Mouse (Mus musculus) lung, postnatal 36 days (tissue): ENCODE measurements around the gene Usp2.

Experiments
- DNase-seq: peaks from one replicate; pipeline ENCODE4 v3.0.0; 2022; ENCODE audit warnings: mixed read lengths

Usp2 gene

DNA sequence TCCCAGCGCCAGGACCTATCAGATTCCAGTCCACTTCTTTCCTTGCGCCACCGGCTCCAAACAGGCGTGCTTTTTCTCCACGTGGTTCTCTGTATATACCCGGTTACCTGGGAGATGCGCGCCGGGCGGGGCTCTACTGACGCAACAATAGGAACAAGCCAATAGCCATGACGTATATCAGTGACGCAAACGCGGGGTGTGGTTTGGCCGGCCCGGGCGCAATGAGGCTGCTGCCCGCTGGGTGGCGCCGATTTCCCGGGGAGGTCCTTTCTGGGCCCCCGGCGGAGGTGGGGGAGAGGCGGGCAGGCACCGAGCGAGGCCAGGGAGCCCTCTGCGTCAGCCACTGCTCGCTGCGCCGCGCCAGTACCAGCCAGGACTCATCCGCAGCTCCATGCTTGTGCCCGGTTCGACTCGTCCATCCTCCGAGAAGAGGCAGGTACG lies at the start of gene Usp2:
TSS of gene Usp2 (plus strand) at position 237 of the 441 bp plus-strand sequence.
- DNase-seq, result peak; percentile 100

DNA sequence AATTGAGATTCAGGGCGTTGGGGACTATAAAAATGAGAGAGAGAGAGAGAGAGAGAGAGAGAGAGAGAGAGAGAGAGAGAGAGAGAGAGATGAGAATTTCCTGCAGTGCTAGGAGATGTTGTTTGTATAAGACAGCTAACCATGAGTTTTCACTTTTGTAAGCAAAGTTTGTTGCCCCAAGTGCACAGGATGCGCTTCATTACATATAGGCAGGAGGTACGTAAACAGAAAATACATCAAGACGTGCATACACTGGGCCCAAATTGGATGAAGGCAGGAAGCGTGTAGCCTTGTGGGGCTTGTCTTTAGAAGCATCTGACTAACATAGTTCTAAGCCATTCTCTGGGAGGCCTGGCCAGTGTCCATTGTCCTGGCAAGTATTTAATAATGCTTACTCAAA lies 49.0 kb upstream of the Usp2 start:
- DNase-seq, result no peak

DNA sequence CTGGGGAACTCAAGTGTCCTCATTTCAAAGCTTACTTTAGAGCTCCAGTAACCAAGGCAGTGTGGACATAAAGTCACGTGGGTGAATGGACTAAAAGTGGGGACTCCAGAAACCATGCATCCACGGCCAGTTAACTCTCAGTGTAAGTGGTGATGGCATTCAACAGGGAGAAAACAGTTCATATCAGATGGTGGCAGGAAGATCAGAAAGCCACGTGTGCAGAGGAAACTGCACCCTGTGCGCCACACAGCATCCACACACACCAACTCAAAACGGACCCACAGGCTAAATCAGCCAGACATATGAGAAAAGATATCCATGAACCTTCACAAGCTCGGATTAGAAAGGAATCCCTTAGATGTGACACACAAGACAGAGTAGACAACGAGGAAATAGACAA lies 46.8 kb upstream of the Usp2 start:
- no peak for DNase-seq

DNA sequence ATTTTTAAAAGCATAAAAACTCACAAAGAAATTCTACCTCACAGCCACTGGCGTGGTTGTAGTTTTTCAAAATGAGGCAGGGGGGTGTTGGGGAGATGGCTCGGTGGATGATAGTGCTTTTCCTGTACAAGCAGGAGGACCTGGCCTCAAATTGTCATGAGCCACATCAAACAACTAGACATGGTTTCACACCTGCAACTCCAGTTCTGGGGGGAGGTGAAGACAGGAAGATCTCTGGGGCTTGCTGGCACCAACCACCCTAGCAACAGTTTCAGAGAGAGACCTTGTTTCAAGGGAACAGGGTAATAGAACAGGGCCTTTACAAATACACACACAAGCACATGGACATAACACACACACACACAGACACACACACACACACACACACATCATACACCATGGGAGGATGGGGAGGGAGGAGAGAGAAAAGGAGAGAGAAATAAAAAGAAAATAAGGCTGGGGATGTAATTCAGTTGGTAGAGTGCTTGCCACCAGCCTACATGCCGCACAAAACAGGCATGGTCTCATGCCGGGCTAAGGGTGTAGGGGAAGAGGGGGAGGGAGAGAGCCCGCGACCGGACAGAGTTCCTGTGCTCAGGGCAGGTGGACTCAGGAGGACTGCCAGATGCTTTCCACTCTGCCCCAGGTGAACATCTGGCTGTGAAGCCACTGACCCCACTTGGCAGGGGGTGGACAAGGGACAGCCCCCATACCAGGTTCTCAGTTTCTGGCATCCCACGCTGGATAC lies 44.5 kb upstream of the Usp2 start:
- DNase-seq, result no peak

DNA sequence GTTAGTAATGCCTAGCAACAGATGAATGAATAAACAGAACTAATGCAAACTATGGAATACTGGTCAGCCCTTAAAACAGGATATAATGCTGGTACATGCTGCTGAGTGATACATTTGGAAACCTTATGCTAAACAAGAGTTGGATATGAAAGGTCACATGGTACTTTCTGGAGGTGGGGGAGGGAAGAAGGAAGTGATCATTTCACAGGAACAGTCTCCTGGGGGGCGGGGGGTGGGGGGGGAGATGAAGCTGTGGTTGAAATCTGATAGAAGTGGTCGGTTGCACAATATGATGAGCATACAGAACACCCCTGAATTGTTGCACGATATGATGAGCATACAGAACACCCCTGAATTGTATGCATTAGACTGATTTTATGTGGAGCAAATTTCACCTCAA lies 42.7 kb upstream of the Usp2 start:
- no peak for DNase-seq

DNA sequence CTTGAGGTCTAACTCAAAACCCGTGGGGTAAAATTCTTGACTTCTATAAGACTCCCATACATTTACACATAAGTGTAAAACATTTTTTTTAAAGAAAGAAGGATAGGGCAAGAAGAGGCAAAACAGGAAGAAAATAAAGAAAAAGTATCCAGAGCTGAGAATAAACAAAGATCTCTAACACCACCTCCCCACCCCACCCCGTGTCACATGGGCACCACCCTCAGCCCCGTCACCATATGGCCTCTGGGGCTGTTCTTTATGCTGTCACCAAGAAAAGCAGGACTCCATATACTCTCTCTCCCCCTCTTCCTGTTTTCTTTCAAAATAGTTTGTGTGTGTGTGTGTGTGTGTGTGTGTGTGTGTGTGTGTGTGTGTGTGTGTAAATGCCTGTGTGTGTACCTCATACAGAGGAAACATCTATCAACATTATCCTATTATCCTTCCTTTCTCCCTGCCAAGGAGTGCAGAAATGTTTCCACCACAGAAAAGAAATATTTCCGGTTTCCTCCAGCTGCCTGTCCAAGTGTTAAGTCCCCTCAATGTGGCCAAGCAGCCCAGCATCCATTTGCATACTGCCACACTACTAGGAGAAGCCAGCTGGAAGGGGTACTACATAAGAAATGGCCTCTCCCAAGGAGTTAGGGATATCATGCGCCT lies 37.1 kb upstream of the Usp2 start:
- DNase-seq, result no peak

DNA sequence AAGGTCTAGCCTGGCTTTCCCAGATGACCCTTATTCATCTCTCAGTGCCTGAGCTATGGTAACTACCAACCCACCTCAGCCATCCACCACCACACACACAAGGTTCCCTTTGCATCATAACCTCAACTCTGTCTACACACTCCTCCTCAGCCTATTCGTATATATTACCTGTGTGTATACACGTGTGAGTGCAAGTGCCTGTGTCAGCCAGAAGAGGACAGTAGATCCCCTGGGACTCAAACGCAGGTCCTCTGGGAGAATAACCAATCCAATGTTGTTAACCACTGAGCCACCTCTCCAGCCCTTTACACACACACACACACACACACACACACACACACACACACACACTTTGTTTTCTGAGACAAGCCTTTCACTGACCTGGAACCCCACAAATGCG lies 36.2 kb upstream of the Usp2 start:
- DNase-seq, result no peak

DNA sequence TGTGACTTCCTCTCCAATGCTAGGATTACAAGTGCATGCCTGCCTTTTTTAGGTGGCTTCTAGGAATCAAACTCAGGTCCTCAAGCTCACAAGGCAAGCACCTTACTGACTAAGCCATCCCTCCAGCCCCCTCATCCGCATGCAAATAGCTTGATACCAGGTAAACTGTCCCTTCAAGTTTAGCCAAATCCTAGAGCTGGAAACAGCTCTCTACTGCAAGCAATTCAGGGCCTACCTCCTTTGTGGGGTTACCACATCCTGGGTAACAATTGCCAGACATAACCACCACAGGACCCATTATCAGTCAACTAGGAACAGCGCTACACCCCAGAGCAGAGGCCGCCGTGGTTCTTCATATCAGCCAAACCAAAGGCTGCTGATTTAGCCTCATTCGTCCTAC lies 35.7 kb upstream of the Usp2 start:
- DNase-seq, result no peak

DNA sequence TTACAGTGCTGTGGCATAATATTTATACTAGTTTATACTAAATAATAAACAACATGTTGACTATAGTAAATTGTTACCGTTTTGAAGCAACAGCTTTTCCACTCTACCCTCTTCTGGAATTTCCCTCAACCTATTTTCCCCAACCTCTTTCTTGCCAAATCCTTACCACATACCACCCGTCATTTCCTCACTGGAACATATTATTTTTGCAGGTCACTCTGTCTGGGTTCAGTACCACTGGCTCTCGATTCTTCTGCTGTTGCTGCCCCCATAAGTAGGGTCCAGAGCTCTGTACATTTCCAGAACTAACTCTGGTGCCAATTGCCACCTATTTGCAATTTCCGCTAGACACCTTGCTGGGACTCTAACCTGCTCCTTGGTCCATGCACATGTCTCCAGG lies 34.9 kb upstream of the Usp2 start:
- no peak for DNase-seq

DNA sequence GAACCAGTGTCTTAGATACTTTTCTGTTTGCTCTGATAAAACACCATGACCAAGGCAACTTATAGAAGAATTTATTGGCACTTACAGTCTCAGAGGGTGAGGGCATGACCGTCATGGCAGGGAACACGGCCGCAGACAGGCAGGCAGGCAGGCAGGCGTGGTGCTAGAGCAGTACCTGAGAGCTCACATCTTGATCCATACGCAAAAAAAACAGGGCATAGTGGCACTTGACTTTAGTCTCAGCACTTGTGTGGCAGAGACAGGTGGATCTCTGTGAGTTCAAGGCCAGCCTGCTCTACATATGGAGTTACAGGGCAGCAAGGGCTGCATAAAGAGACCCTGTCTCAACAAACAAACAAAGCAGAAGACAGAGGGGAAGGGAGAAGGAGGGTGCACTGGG lies 33.5 kb upstream of the Usp2 start:
- DNase-seq, result no peak

DNA sequence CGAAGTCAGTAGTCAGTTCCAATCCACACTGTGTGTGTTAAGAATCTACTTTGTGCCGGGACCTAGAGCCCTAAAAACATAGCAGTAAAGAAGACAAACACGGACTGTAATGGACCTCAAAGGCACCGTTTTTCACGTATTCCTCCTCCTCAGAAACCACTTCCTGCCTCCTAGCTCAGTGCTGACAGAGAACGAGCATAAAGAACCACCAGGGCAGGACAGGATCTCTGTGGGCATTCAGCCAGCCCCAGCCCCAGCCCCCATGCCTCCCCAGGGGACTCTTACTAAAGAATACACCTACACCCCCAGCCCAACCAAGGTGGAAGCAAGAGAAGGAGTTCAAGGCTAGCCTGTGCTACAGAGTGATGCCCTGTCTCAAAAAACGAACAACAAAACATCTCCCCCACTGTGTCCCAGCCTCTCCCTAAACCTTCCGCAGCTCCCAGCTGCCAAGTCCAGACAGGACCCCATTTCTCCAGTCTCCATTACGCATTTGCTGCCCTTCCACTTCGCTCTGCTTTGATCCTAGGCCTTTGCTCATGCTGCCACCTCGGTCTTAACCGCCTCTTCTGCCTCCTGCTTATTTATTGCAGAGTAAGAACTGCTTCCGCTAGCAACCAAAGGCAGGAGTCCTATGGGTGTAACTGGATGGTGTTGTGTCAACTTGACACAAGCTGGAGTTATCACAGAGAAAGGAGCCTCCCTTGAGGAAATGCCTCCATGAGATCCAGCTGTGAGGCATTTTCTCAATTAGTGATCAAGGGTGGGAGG lies 32.7 kb upstream of the Usp2 start:
- DNase-seq, result no peak

DNA sequence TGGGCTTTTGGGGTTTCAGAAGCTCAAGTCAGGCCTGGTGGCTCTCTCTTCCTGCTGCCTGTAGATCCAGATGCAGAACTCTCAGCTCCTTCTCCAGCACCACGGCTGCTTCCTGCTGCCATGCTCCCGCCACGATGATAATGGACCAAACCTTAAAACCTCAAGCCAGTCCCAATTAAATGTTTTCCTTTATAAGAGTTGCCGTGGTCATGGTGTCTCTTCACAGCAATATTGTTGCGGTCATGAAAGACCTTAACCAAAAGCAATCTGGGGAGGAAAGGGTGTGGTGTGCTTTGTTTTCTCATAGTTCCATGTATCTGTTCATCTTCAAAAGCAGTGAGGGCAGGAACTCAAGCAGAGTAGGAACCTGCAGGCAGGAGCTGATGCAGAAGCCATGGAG lies 29.7 kb upstream of the Usp2 start:
- no peak for DNase-seq

DNA sequence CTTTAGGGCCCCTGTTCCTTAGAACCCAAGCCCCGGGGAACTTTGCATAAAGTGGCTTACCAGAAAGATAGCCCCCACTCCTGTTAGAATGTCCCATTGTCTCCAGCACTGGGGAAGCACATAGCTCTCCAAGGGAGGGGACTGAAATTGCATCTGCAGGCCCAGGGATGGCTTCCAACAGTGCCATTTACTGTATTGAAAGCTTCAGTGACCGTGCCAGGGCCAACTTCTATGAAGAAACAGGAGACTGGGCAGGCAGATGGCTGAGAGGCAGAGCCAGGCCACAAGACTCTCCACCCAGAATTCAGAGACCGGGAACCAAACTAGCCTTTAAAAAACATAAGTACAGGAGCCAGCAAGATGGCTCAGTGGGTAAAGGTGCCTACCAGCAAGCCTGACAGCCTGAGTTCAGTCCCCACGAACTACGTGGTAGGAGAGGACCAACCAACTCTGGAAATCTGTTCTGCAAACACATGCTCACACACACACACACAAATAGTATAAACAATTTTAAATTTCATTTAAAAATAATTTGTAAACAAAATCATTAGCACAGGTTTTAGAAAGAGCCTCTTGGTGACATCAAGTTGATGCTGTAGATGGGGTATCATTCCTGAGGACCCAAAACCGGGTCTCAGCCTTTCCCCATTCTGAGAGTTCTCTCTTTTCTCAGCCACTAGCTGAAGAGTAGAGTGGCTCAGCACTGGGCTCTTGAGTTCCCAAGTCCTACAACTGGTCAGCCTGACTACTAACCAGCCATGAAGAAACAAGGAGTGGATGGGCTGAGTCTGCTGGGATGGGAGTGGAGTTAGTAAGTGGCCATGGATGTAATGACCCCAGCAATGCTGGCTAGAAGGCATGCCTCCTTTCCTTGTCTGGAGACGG lies 25.1 kb upstream of the Usp2 start:
- DNase-seq, result no peak

DNA sequence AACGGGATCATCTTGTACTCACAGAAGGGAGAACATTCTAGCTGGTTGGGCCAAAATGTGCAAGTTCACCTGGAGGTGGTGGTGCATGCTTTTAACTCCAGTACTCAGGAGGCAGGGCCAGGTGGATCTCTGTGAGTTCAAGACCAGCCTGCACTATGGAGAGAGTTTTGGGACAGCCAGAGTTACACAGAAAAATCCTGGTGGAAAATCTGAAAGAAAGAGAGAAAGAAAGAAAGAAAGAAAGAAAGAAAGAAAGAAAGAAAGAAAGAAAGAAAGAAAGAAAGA lies 24.5 kb upstream of the Usp2 start:
- DNase-seq, result no peak

DNA sequence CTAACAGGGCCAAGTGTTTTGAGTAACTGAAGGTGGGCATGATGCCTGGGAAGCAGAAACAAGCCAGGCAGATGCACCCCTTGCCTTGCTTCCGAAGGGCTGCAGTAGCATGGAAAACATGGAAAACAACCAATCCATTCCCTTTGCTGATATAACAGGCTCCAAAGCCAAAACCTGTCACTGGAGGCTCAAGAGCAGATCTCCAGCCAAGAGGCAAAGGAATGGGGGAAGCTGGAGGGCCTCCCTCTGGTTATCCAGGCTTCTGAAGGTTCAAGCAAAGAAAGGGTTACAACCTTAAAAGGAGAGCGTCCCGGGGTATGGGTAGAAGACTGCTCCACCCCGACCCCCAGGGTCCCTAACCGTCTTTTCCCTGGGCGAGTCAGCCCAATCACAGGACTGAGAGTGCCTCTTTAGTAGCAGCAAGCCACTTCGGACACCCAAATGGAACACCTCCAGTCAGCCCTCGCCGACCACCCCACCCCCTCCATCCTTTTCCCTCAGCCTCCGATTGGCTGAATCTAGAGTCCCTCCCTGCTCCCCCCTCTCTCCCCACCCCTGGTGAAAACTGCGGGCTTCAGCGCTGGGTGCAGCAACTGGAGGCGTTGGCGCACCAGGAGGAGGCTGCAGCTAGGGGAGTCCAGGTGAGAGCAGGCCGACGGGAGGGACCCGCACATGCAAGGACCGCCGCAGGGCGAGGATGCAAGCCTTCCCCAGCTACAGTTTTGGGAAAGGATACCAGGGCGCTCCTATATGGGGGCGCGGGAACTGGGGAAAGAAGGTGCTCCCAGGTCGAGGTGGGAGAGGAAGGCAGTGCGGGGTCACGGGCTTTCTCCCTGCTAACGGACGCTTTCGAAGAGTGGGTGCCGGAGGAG lies 23.7 kb upstream of the Usp2 start, which contains the start of gene Thy1:
TSS of gene Thy1 (plus strand) at position 549 of the 872 bp plus-strand sequence.
- DNase-seq, result no peak

DNA sequence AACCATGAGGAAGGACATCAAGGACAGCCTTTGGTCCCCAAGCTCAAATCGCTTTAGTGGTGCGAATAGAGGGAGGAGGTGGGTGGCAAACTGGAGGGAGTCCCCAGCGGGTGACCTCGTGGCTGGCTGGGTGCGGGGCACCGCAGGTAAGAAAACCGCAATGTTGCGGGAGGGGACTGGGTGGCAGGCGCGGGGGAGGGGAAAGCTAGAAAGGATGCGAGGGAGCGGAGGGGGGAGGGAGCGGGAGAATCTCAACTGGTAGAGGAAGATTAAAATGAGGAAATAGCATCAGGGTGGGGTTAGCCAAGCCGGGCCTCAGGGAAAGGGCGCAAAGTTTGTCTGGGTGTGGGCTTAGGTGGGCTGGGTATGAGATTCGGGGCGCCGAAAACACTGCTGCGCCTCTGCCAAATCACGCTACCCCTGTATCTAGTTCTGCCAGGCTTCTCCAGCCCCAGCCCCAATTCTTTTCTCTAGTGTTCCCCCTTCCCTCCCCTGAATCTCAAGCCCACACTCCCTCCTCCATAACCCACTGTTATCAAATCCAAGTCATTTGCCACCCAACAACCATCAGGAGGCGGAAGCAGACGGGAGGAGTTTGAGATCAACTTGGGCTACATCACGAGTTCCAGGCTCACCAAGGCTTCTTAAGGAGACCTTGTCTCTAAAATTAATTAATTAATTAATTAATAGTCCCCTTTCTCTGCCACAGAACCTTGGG lies 23.0 kb upstream of the Usp2 start:
- no peak for DNase-seq

DNA sequence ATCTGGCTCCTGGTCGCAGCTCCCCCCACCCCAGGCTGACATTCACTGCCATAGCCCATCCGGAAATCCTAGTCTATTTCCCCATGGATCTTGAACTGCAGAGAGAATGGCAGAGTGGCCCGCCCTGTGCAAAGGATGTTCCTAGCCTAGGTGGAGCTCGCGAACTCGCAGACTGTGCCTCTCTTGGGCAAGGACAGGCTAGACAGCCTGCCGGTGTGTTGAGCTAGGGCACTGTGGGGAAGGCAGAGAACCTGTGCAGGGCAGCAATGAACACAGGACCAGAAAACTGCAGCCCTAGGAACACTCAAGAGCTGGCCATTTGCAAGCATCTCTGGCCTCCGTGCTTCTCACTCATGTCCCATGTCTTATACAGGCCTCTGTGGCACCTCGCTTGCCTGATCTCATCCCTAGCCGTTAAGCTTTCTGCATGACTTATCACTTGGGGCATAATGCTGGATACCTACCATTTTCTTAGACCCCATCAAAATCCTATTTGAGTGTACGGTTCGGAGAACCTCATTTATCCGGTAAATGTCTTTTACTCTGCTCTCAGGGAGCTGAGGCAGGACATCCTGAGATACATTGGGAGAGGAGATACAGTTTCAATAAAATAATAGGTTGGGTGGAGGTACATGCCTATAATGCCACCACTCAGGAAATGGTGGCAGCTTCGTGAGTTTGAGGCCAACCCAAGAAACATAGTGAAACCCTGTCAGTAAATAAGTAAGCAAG lies 22.2 kb upstream of the Usp2 start:
- DNase-seq, result no peak

DNA sequence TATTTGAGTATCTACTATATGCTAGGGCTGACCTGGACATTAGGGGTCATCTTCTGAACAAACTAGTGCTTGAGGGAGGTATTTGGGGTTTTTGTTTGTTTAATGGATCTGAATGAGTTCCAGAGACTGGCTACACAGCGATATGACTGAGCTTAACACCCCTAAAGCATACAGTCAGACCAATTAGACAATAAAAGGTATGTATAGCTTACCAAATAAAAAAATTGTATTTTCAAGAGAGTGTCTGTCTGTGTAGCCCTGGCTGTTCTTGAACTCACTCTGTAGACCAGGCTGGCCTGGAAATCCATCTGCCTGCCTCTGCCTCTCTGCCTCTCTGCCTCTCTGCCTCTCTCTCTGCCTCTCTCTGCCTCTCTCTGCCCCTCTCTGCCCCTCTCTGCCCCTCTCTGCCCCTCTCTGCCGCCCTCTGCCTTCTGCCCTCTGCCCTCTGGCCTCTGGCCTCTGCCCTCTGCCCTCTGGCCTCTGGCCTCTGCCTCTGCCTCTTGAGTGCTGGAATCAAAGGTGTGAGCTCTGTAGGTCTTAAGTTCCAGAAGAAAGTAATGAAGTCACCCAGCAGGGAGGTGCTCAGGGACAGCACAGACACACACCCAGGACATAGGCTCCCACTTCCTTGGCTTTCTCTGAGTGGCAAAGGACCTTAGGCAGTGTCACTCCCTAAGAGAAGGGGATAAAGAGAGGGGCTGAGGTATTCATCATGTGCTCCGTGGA lies 21.5 kb upstream of the Usp2 start:
- no peak for DNase-seq

DNA sequence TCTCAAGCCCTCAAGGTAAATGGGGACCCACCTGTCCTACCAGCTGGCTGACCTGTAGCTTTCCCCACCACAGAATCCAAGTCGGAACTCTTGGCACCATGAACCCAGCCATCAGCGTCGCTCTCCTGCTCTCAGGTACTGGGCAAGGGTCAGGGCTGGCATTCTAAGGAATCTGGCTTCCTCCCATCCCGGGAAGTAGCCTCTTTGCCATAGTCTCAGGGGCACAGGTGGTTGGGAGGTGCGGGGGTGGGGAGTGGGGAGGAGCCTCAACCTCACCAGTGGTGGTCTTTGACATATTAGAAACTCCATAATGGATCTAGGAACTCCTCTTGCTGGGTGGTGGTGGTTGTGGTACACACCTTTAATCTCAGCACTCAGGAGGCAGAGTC lies 20.9 kb upstream of the Usp2 start:
- no peak for DNase-seq

DNA sequence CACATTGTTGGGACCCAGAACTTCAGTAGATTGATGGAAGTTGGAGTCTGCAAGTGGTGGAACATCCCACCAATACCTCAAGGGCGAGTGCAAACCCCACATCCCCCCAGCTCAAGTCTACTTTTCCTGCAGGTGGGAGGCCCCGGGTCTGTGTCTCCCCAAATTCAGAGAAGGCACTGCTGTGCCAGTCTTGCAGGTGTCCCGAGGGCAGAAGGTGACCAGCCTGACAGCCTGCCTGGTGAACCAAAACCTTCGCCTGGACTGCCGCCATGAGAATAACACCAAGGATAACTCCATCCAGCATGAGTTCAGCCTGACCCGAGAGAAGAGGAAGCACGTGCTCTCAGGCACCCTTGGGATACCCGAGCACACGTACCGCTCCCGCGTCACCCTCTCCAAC lies 20.4 kb upstream of the Usp2 start:
- no peak for DNase-seq
